Mouse (Mus musculus) liver, adult (tissue): ENCODE data around the gene Nova2.

Experiments used
- GATA4 ChIP-seq: IDR thresholded peaks from 2 replicates; pipeline ENCODE4 v1.6.1; 2014; ENCODE audit warnings: mild to moderate bottlenecking, low read length; ENCODE audit not compliant: insufficient replicate concordance

Nova2 gene

GRCm38 (mm10) chr7:18910241-18910831 is 15.4 kb upstream of the Nova2 start, which contains the start of gene Ccdc61:
Gene Ccdc61, minus strand, starts transcription at chr7:18910415.
- TF ChIP-seq GATA4 = no peak

- TF ChIP-seq GATA4 = no peak
Observed at GRCm38 (mm10) chr7:18916254-18916653, 9.4 kb upstream of the Nova2 start.

GRCm38 (mm10) chr7:18917931-18918330 is 7.8 kb upstream of the Nova2 start:
- no peak for TF ChIP-seq GATA4

GRCm38 (mm10) chr7:18921069-18921468 is 4.6 kb upstream of the Nova2 start:
- no peak for TF ChIP-seq GATA4

GRCm38 (mm10) chr7:18922807-18923206 is 2.9 kb upstream of the Nova2 start:
- no peak for TF ChIP-seq GATA4

GRCm38 (mm10) chr7:18923267-18923666 is 2.4 kb upstream of the Nova2 start:
- no peak for TF ChIP-seq GATA4

- TF ChIP-seq GATA4 = no peak
Observed at GRCm38 (mm10) chr7:18923711-18924191, 1.9 kb upstream of the Nova2 start.

GRCm38 (mm10) chr7:18924321-18924720 is 1.4 kb upstream of the Nova2 start:
- TF ChIP-seq GATA4 = no peak

GRCm38 (mm10) chr7:18926041-18926790 is 528 bp downstream of the Nova2 start:
- no peak for TF ChIP-seq GATA4

- no peak for TF ChIP-seq GATA4
Observed at GRCm38 (mm10) chr7:18926911-18927310, 1.2 kb downstream of the Nova2 start.

GRCm38 (mm10) chr7:18927759-18928158 is 2.1 kb downstream of the Nova2 start:
- TF ChIP-seq GATA4 = peak; percentile 46; the same call in 1 of the 2 replicates

GRCm38 (mm10) chr7:18942376-18942775 is 16.7 kb downstream of the Nova2 start:
- TF ChIP-seq GATA4 = no peak

- TF ChIP-seq GATA4 = no peak
Observed at GRCm38 (mm10) chr7:18942815-18943214, 17.1 kb downstream of the Nova2 start.

- TF ChIP-seq GATA4 = peak; percentile 26; the same call in 1 of the 2 replicates
Observed at GRCm38 (mm10) chr7:18948151-18948550, 22.5 kb downstream of the Nova2 start.

- no peak for TF ChIP-seq GATA4
Observed at GRCm38 (mm10) chr7:18949781-18950522, 24.3 kb downstream of the Nova2 start.
